Mouse (Mus musculus) forebrain, embryonic 13.5 days (tissue): ENCODE measurements at regions not wholly inside any gene's neighbourhood (a gene's known extent, or its start where the extent isn't known, plus 50 kb on each side); places are given as distances from the start of the nearest gene placed in this dataset.

Experiments
- ATAC-seq: fragments of 200-750 bp; cut with Nextera tagmentation; 2 replicates; pipeline ENCODE4 v1.8.0; 2017
- H3K27ac ChIP-seq: fragments of 300-500 bp; sonication (generic); 2 replicates; pipeline ENCODE4 v1.5.1; 2015; ENCODE audit warnings: inconsistent platforms, mild to moderate bottlenecking, moderate library complexity
- H3K27me3 ChIP-seq: fragments of 300-500 bp; sonication (generic); 2 replicates; pipeline ENCODE4 v1.6.1; 2015; ENCODE audit warnings: mild to moderate bottlenecking, inconsistent platforms
- H3K36me3 ChIP-seq: fragments of 300-500 bp; sonication (generic); 2 replicates; pipeline ENCODE4 v1.6.1; 2015; ENCODE audit warnings: mild to moderate bottlenecking, inconsistent platforms; ENCODE audit not compliant: poor library complexity, severe bottlenecking
- H3K4me1 ChIP-seq: fragments of 300-500 bp; sonication (generic); 2 replicates; pipeline ENCODE4 v1.6.1; 2015; ENCODE audit warnings: inconsistent platforms
- H3K4me2 ChIP-seq: fragments of 300-500 bp; sonication (generic); 2 replicates; pipeline ENCODE4 v1.6.1; 2015; ENCODE audit warnings: inconsistent platforms, mild to moderate bottlenecking, moderate library complexity
- H3K4me3 ChIP-seq: fragments of 300-500 bp; sonication (generic); 2 replicates; pipeline ENCODE4 v1.5.1; 2015; ENCODE audit warnings: mild to moderate bottlenecking, inconsistent platforms
- H3K9ac ChIP-seq: fragments of 300-500 bp; sonication (generic); 2 replicates; pipeline ENCODE4 v1.6.1; 2015; ENCODE audit warnings: mild to moderate bottlenecking, inconsistent platforms
- H3K9me3 ChIP-seq: fragments of 300-500 bp; sonication (generic); replicated peaks from 2 replicates; pipeline ENCODE4 v1.6.1; 2016; ENCODE audit warnings: inconsistent platforms
- WGBS: fragments of 180-500 bp; shearing (Covaris S2); methylation state at CpG from one replicate; pipeline ENCODE4 v1.1.7; 2015; 5-methylcytosine and 5-hydroxymethylcytosine counted together

DNA sequence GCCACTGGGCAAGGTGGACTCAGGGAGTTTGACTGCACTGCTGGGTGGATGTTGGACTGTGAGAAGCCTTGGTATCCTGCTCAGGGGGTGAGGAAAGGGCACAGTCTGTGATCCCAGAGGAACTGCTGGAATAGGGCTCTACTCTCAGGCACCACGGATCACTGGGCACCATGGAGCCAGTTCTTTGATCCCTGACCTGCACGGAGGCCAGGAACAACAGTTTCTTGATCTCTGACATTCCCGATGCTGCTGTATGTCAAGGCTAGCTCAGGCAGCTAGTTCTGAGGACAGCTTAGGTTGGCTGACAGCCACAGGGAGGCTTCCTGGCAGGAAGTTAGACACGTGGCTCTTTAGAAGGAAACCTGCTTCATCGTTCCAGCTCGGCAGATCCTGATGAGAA lies 289.5 kb upstream of the Slit2 start:
- H3K36me3 ChIP-seq = no peaks in the 10 kb centered on the region
- no peak overlapping the region for H3K4me3 ChIP-seq
- no peak overlapping the region for H3K4me2 ChIP-seq
- WGBS = 79% methylated on average over 6 of the region's 6 CpGs
- no peak overlapping the region for H3K9ac ChIP-seq
- H3K4me1 ChIP-seq = no peaks in the 10 kb centered on the region
- H3K27me3 ChIP-seq = no peaks in the 10 kb centered on the region
- H3K9me3 ChIP-seq = no peaks in the 10 kb centered on the region
- H3K27ac ChIP-seq = no peak overlapping the region
- ATAC-seq = no peak

GRCm38 (mm10) chr5:47693921-47694320 lies 289.0 kb upstream of the Slit2 start:
- H3K9ac ChIP-seq = no peak overlapping the region
- no peak overlapping the region for H3K4me3 ChIP-seq
- no peaks in the 10 kb centered on the region for H3K27me3 ChIP-seq
- H3K27ac ChIP-seq = no peak overlapping the region
- no peaks in the 10 kb centered on the region for H3K9me3 ChIP-seq
- no peaks in the 10 kb centered on the region for H3K4me1 ChIP-seq
- no peaks in the 10 kb centered on the region for H3K36me3 ChIP-seq
- 92% methylated on average over 3 of the region's 3 CpGs for WGBS
- no peak overlapping the region for H3K4me2 ChIP-seq
- no peak for ATAC-seq

GRCm38 (mm10) chr5:47694630-47695029 lies 288.3 kb upstream of the Slit2 start:
- WGBS = 79% methylated on average over 3 of the region's 3 CpGs
- Histone ChIP-seq H3K4me2 (no peak overlapping the region), H3K4me3 (no peak overlapping the region), H3K36me3 (no peaks in the 10 kb centered on the region), H3K9me3 (no peaks in the 10 kb centered on the region), H3K4me1 (no peaks in the 10 kb centered on the region), H3K27ac (no peak overlapping the region), H3K27me3 (no peaks in the 10 kb centered on the region), H3K9ac (no peak overlapping the region)
- no peak for ATAC-seq

DNA sequence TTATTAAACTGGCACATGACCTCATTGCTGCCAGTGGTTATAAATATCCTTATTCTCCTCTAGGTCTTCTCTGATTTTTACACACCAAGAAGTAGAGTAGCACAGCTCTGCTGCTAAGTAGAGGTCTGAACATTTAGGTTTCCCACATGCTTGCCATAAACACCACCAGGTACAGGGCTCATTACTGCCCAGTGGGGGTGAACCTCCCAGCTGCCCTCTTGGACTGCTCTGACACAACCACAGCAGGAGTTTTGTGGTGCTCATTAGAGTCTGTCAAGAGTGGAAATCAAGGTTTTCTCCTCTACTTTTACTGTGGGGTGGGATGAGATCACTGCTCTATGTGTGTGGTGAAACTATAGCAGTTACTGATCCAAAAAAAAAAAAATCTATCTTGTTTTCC lies 271.4 kb upstream of the Slit2 start:
- Histone ChIP-seq H3K36me3 (no peaks in the 10 kb centered on the region), H3K4me3 (no peak overlapping the region), H3K27ac (no peak overlapping the region), H3K4me1 (no peaks in the 10 kb centered on the region), H3K27me3 (no peaks in the 10 kb centered on the region), H3K9ac (no peak overlapping the region), H3K9me3 (no peaks in the 10 kb centered on the region), H3K4me2 (no peak overlapping the region)
- ATAC-seq = no peak

GRCm38 (mm10) chr5:47714333-47714732 lies 268.6 kb upstream of the Slit2 start:
- no peaks in the 10 kb centered on the region for H3K36me3 ChIP-seq
- H3K4me3 ChIP-seq = no peak overlapping the region
- H3K9me3 ChIP-seq = no peaks in the 10 kb centered on the region
- WGBS = 20% methylated on average over 5 of the region's 5 CpGs
- no peak overlapping the region for H3K27ac ChIP-seq
- ATAC-seq = peak; percentile 21; the same call in 1 of the 2 replicates
- H3K4me2 ChIP-seq = no peak overlapping the region
- H3K4me1 ChIP-seq = no peaks in the 10 kb centered on the region
- H3K27me3 ChIP-seq = no peaks in the 10 kb centered on the region
- H3K9ac ChIP-seq = no peak overlapping the region

GRCm38 (mm10) chr5:47724911-47725310 lies 258.0 kb upstream of the Slit2 start:
- no peak for ATAC-seq
- H3K27me3 ChIP-seq = no peaks in the 10 kb centered on the region
- 81% methylated on average over 2 of the region's 2 CpGs for WGBS

DNA sequence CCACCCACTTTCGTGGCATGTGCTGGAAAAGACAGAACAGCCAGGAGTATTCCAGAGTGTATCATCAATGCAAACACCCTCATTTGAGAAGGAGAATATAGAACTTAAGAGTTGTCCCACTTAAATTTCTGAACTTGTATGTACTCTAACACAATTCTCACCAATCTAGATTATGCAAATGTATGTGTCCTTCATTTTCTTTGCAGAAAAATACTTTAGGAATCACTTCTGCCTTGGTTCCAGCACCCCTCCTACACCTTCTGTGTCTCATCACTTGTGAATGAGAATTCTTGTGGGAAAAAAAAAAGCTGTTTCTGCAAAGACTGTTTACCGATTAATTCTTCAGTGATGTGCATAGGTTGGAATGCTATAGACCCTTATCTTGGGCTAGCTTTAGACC lies 240.2 kb upstream of the Slit2 start:
- no peaks in the 10 kb centered on the region for H3K27me3 ChIP-seq
- 83% methylated on average over 2 of the region's 2 CpGs for WGBS
- no peaks in the 10 kb centered on the region for H3K36me3 ChIP-seq
- no peak overlapping the region for H3K4me3 ChIP-seq
- no peak for ATAC-seq
- no peak overlapping the region for H3K27ac ChIP-seq
- H3K4me1 ChIP-seq = no peaks in the 10 kb centered on the region
- no peak overlapping the region for H3K4me2 ChIP-seq
- no peaks in the 10 kb centered on the region for H3K9me3 ChIP-seq
- H3K9ac ChIP-seq = no peak overlapping the region

More at GRCm38 (mm10) chr5:47724911-47725310, 258.0 kb upstream of the Slit2 start:
- Histone ChIP-seq H3K4me2 (no peak overlapping the region), H3K4me1 (no peaks in the 10 kb centered on the region), H3K4me3 (no peak overlapping the region), H3K9ac (no peak overlapping the region), H3K9me3 (no peaks in the 10 kb centered on the region), H3K27ac (no peak overlapping the region), H3K36me3 (no peaks in the 10 kb centered on the region)

- H3K9me3 ChIP-seq = no peaks in the 10 kb centered on the region
- H3K27ac ChIP-seq = no peak overlapping the region
- H3K4me3 ChIP-seq = no peak overlapping the region
- no peak overlapping the region for H3K4me2 ChIP-seq
- no peak overlapping the region for H3K9ac ChIP-seq
- H3K4me1 ChIP-seq = no peaks in the 10 kb centered on the region
- 94% methylated on average over 2 of the region's 2 CpGs for WGBS
- H3K27me3 ChIP-seq = no peaks in the 10 kb centered on the region
- no peaks in the 10 kb centered on the region for H3K36me3 ChIP-seq
- no peak for ATAC-seq
Observed at GRCm38 (mm10) chr5:47745177-47745576, 237.8 kb upstream of the Slit2 start.

DNA sequence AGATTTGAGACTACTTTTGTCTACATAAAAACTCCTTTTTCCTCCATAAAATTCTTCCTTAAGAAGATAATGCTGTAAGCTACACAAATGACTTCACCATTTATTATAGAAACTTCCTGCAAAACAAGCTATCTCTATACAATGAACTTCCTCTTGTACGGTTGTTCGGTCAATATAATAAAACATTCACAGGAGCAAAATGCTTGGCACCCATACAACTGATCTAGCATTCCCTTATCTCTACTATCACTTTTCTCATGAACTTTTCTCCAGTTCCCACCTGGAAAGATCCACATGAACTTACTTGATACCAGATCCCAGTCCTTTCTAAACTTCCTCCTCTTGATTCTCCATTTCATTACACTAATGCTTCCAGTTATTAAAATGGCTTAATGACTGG lies 231.0 kb upstream of the Slit2 start:
- Histone ChIP-seq H3K27me3 (no peaks in the 10 kb centered on the region), H3K36me3 (no peaks in the 10 kb centered on the region), H3K9ac (no peak overlapping the region), H3K4me3 (no peak overlapping the region), H3K4me2 (no peak overlapping the region), H3K9me3 (no peaks in the 10 kb centered on the region), H3K4me1 (no peaks in the 10 kb centered on the region), H3K27ac (no peak overlapping the region)
- ATAC-seq = no peak
- WGBS = 95% methylated on average over 2 of the region's 2 CpGs

DNA sequence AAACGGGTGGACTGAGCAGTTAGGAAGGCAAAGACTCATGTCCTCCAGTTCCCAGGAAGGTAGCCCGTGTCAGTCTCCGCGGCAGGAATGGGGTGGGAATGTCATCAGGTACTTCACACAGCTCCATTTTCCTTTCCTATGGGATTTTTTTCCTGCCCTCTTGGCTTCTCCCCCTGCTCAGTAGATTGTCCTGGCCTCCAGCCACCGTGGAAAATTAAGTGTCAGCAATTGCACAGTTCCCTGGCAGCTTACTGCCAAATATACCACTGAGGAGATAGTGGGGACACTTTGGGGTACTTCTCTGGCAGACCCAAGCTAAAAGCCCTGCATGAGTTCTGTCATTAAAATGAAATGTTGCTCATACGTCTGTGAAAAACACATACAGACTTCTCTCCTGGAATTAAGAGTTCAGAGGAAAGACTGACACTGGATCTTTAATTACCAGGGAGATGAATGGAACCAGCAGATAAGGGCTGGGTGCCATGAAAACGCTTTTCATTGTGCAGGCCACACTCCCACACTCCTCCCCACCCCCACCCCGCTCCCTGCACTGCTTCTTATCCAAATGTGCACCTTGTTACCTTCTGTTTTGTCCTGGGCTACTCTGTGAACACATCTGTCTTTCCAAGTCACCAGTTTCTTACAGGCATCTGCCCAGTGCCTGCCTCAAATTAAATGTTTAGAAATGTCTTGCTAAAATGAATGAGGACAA lies 210.1 kb upstream of the Slit2 start:
- Histone ChIP-seq H3K4me2 (no peak overlapping the region), H3K27me3 (no peaks in the 10 kb centered on the region), H3K4me1 (peaks cover 8% of the 10 kb centered on the region; the same call in 1 of the 2 replicates), H3K9ac (no peak overlapping the region), H3K27ac (no peak overlapping the region; the same call in 1 of the 2 replicates), H3K9me3 (no peaks in the 10 kb centered on the region), H3K4me3 (no peak overlapping the region), H3K36me3 (no peaks in the 10 kb centered on the region)
- 41% methylated on average over 8 of the region's 8 CpGs for WGBS
- ATAC-seq = peak; percentile 62; the same call in 1 of the 2 replicates

DNA sequence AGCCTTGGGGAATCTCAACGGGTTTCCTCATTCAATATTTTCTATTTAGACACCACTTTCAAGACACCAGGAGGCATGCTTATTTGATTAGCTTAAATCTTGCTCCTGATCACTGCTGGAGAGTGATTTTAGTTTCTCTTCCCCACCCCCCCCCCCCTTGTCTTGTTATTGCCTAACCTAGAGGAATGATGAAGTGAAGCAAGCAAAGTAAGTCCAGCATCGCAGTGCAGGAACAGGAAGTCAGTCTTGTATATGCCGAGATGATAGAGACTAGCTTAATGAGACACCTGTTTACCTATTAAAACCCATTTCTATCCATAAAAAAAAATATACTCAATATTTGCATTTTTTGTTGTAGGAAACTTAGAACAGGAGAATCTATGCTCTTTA lies 209.6 kb upstream of the Slit2 start:
- ATAC-seq = no peak
- Histone ChIP-seq H3K4me2 (no peak overlapping the region), H3K27me3 (no peaks in the 10 kb centered on the region), H3K9ac (no peak overlapping the region), H3K4me1 (peaks cover 8% of the 10 kb centered on the region; the same call in 1 of the 2 replicates), H3K4me3 (no peak overlapping the region), H3K9me3 (no peaks in the 10 kb centered on the region), H3K27ac (no peak overlapping the region), H3K36me3 (no peaks in the 10 kb centered on the region)
- WGBS = 45% methylated on average over 3 of the region's 3 CpGs

GRCm38 (mm10) chr5:47780861-47781260 lies 202.1 kb upstream of the Slit2 start:
- Histone ChIP-seq H3K4me2 (no peak overlapping the region), H3K36me3 (no peaks in the 10 kb centered on the region), H3K4me1 (no peaks in the 10 kb centered on the region), H3K9ac (no peak overlapping the region), H3K27ac (no peak overlapping the region), H3K9me3 (no peaks in the 10 kb centered on the region), H3K27me3 (no peaks in the 10 kb centered on the region), H3K4me3 (no peak overlapping the region)
- 91% methylated on average over 2 of the region's 2 CpGs for WGBS
- ATAC-seq = no peak

- Histone ChIP-seq H3K4me3 (no peak overlapping the region), H3K9me3 (no peaks in the 10 kb centered on the region), H3K27me3 (no peaks in the 10 kb centered on the region), H3K9ac (no peak overlapping the region), H3K4me1 (no peaks in the 10 kb centered on the region), H3K36me3 (no peaks in the 10 kb centered on the region), H3K4me2 (no peak overlapping the region), H3K27ac (no peak overlapping the region)
- WGBS = 88% methylated on average over 5 of the region's 5 CpGs
- no peak for ATAC-seq
Observed at GRCm38 (mm10) chr5:47781608-47782007, 201.3 kb upstream of the Slit2 start.
